Mouse (Mus musculus) kidney, postnatal 0 days (tissue): ENCODE results near the gene Hist1h2aa. TPM values are rescaled to one million over a fixed set of nuclear protein-coding genes. Genes with fewer than 3 reads are reported as not detected.

ENCODE experiments used
- ATAC-seq: fragments of 200-750 bp; cut with Nextera tagmentation; replicated peaks from 2 replicates; pipeline ENCODE4 v1.8.0; 2017; ENCODE audit warnings: low read depth, moderate number of reproducible peaks, moderate TSS enrichment, moderate library complexity; ENCODE audit not compliant: low FRiP score
- DNase-seq: peaks from one replicate; pipeline ENCODE4 v3.0.0-alpha.2; 2016; ENCODE audit warnings: low spot score
- H3K27ac ChIP-seq: fragments of 300-500 bp; sonication (generic); 2 replicates; pipeline ENCODE4 v1.5.1; 2014; ENCODE audit warnings: mild to moderate bottlenecking
- H3K27me3 ChIP-seq: fragments of 300-500 bp; sonication (generic); 2 replicates; pipeline ENCODE4 v1.6.1; 2014; ENCODE audit warnings: low read length, mixed read lengths; ENCODE audit not compliant: insufficient read depth
- H3K36me3 ChIP-seq: fragments of 300-500 bp; sonication (generic); 2 replicates; pipeline ENCODE4 v1.6.1; 2014; ENCODE audit warnings: low read length, mixed read lengths; ENCODE audit not compliant: insufficient read depth
- H3K4me1 ChIP-seq: fragments of 300-500 bp; sonication (generic); replicated peaks from 2 replicates; pipeline ENCODE4 v1.6.1; 2014; ENCODE audit warnings: antibody characterized with exemption, low read length, mixed read lengths; ENCODE audit not compliant: insufficient read depth
- H3K4me2 ChIP-seq: fragments of 300-500 bp; sonication (generic); 2 replicates; pipeline ENCODE4 v1.6.1; 2014; ENCODE audit warnings: mild to moderate bottlenecking, low read length, moderate library complexity, mixed read lengths
- H3K4me3 ChIP-seq: fragments of 300-500 bp; sonication (generic); replicated peaks from 2 replicates; pipeline ENCODE4 v1.5.1; 2014; ENCODE audit warnings: low read depth, low read length
- H3K9ac ChIP-seq: fragments of 300-500 bp; sonication (generic); 2 replicates; pipeline ENCODE4 v1.6.1; 2014; ENCODE audit warnings: low read depth, low read length
- H3K9me3 ChIP-seq: fragments of 300-500 bp; sonication (generic); replicated peaks from 2 replicates; pipeline ENCODE4 v1.6.1; 2016; ENCODE audit warnings: low read length, inconsistent platforms, mixed read lengths
- CTCF ChIP-seq: IDR thresholded peaks from 2 replicates; pipeline ENCODE4 v1.5.1; 2016; ENCODE audit warnings: antibody characterized with exemption, low read depth, mild to moderate bottlenecking, moderate library complexity
- WGBS: fragments of 180-500 bp; shearing (Covaris S2); extraction: QIAGEN DNeasy Blood & Tissue Kit; methylation state at CpG from one replicate; pipeline ENCODE4 v1.1.7; 2014; 5-methylcytosine and 5-hydroxymethylcytosine counted together
- polyA plus RNA-seq: library from polyadenylated mRNA; unstranded; fragments of >200 nt; fragmentation: Nextera tagmentation; extraction: Ambion mirVana; gene quantifications from 2 replicates; pipeline ENCODE4 v1.2.1, GENCODE M21; 2015

Gene Hist1h2aa
- polyA plus RNA-seq = not detected in 2 replicates

DNA sequence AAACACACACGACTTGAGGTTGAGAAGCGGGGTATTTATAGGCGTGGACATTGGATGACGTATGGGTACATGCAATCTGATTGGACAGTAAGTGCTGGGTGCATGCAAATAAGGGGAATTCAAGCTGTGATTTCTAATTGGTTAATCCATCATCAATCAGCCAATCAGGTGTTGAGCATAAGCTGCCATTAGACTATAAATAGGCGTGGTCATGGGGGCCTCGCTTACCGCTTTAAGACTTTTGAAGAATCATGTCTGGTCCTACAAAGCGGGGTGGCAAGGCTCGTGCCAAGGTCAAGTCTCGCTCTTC, at the start of gene Hist1h2aa:
TSS of gene Hist1h2aa (plus strand) at position 252 of the 310 bp plus-strand sequence.
- ATAC-seq (no peak), DNase-seq (no peak)
- Histone ChIP-seq H3K27me3 (no peaks in the 10 kb centered on the region), H3K9ac (no peak within 1 kb of the TSS), H3K27ac (no peak within 1 kb of the TSS), H3K9me3 (no peaks in the 10 kb centered on the region), H3K36me3 (no peaks in the 10 kb centered on the region), H3K4me3 (no peak within 1 kb of the TSS), H3K4me1 (no peaks in the 10 kb centered on the region), H3K4me2 (no peak within 1 kb of the TSS)
- TF ChIP-seq CTCF = no peak
- 93% methylated on average over 10 of the region's 10 CpGs for WGBS

DNA sequence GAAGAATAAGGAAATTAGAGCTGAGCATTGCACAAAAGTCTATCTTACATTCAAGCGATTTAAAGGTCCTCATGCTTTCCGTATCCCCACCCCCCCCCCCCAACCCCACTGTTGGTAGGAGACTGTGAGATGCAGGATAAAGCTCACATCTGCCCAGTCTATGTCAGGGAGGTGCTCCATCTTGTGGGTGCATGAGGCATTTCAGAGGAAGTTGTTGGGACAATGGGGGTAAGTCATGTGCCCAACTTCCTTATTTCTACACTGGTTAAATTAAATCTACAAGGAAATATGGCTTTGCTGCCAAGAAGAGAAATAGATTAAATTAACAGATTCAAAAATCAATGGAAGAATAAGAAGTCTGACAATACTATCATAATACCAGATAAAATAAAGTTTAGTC, 48.7 kb upstream of the Hist1h2aa start:
- ATAC-seq = no peak
- H3K9me3 ChIP-seq = no peaks in the 10 kb centered on the region
- peak; percentile 54 for DNase-seq
- H3K4me2 ChIP-seq = no peak overlapping the region
- H3K4me1 ChIP-seq = no peaks in the 10 kb centered on the region
- H3K27me3 ChIP-seq = no peaks in the 10 kb centered on the region
- H3K4me3 ChIP-seq = no peak overlapping the region
- peak; percentile 63 for TF ChIP-seq CTCF
- no peak overlapping the region for H3K9ac ChIP-seq
- H3K27ac ChIP-seq = no peak overlapping the region
- no peaks in the 10 kb centered on the region for H3K36me3 ChIP-seq
- 39% methylated on average over 2 of the region's 2 CpGs for WGBS

DNA sequence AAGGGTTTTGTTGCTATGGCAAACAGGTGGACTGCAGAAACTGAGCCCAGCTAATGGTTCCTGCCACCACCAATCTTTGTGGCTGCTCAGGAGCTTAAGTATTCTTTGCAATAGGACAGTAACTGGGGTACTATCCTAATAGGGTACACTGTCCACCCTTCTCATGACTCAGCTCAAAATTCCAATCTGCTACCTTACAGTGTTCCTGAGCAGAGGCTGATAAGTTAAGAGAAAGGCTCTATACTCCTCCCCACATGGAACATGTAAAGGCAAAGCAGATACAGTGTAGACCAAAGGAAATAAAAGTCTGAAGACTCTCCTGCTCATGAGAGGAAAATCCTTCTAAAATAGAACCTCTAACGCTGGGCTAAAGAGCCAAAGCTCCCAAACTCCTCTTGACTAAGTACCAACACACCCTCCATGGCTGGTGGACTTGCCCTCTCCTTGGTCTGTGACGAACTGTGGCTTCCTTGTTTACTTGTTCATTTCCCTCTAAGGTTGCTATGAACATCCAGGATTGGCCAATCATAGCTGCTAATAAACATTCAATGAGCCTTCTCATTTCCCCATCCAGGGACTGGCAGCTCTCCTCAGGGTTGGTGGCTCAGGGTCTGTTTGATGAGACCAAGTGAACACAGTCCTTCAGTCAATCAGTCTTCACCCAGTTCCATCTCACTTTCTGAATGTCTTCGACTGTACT, 47.1 kb upstream of the Hist1h2aa start:
- Histone ChIP-seq H3K9me3 (no peaks in the 10 kb centered on the region), H3K36me3 (no peaks in the 10 kb centered on the region), H3K4me2 (no peak overlapping the region), H3K4me1 (no peaks in the 10 kb centered on the region), H3K4me3 (no peak overlapping the region), H3K9ac (no peak overlapping the region), H3K27ac (no peak overlapping the region), H3K27me3 (no peaks in the 10 kb centered on the region)
- WGBS = 81% methylated on average over 3 of the region's 3 CpGs
- no peak for TF ChIP-seq CTCF
- no peak for DNase-seq
- no peak for ATAC-seq

DNA sequence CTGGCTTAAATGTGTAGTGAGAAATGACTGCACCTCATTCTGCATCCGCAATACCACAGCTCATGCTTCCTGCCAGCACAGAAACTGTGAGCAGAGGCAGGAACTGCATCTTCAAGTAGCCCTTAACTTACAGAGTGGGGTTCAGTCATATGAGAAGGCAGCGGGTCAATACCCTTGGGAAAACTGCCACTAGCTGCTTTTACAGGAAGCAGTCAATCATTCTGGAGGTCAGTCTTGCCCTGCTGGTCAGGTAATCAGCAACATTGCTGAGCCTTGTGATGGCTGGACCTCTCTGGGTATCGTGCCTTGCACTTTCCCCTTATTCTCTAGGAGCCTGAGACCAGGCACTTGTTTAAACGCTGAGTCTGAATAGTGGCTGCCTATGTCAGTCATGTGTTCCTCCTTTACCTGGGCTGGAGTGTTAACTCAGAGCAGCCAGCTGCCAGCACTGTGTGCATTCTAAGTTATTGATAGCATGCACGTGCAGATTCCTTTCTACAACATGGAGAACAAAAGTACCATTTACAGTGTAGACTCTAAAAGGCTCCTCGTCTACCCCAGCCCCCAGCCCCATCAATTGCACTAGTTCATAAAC, 45.2 kb upstream of the Hist1h2aa start:
- H3K9ac ChIP-seq = no peak overlapping the region
- no peaks in the 10 kb centered on the region for H3K27me3 ChIP-seq
- no peaks in the 10 kb centered on the region for H3K36me3 ChIP-seq
- H3K27ac ChIP-seq = no peak overlapping the region
- H3K4me1 ChIP-seq = no peaks in the 10 kb centered on the region
- WGBS = 34% methylated on average over 6 of the region's 6 CpGs
- no peak for DNase-seq
- no peak for TF ChIP-seq CTCF
- no peak overlapping the region for H3K4me3 ChIP-seq
- H3K4me2 ChIP-seq = no peak overlapping the region
- peak; percentile 82 for ATAC-seq
- H3K9me3 ChIP-seq = no peaks in the 10 kb centered on the region

DNA sequence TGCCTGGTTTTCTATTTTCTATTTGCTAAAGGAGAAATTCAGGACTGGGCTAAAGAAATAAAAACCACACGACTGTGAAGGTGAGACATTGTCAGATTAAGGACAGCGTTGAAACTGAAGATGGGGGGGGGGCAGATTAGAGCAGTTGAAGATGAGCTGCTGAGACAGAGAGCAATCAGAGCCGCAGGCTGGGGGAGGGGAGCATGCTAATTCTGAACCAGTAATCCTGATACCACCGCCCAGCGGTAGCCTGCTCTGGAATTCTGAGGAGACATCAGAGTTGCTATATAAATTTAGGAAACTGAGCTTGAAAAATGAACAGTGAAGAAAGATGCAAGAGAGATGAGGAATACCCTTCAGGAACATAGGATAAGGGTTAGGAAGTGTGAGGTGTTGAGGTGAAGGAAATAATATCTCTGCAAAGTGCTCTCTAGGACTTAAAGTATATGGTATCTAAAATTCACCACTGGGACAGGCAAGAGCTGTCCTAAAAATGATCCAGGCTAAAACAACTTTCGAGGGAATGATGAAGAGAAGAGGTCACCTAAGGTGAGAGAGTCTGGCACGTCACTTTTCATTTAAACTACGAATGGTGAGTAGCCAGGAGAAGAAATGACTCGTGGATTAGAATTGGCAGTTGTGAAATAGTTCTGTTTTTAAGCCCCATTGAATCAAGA, 41.5 kb upstream of the Hist1h2aa start:
- ATAC-seq = no peak
- Histone ChIP-seq H3K9ac (no peak overlapping the region), H3K4me1 (no peaks in the 10 kb centered on the region), H3K9me3 (no peaks in the 10 kb centered on the region), H3K36me3 (no peaks in the 10 kb centered on the region), H3K4me3 (no peak overlapping the region), H3K27me3 (no peaks in the 10 kb centered on the region), H3K27ac (no peak overlapping the region), H3K4me2 (no peak overlapping the region)
- TF ChIP-seq CTCF = no peak
- no peak for DNase-seq
- 36% methylated on average over 9 of the region's 9 CpGs for WGBS

DNA sequence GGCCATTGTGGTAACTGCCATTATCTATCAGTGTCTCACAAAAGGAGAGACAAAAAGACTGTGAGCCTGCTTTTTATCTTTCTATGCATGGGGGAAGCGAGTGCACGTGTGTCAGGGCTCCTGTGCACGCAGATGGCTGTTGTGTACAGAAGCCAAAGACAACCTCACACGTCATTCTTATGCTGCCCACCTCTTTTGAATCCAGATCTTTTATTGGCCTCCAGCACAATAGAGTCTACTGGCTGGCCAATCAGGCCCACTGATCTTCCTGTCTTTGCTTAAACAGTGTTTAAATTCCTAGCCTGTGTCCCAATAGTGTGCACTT, 41.0 kb upstream of the Hist1h2aa start:
- H3K4me1 ChIP-seq = no peaks in the 10 kb centered on the region

More for the DNA sequence above, 41.0 kb upstream of the Hist1h2aa start:
- Histone ChIP-seq H3K36me3 (no peaks in the 10 kb centered on the region), H3K27ac (no peak overlapping the region), H3K27me3 (no peaks in the 10 kb centered on the region), H3K9me3 (no peaks in the 10 kb centered on the region), H3K4me2 (no peak overlapping the region), H3K9ac (no peak overlapping the region), H3K4me3 (no peak overlapping the region)
- 63% methylated on average over 4 of the region's 4 CpGs for WGBS
- ATAC-seq = no peak
- no peak for TF ChIP-seq CTCF
- no peak for DNase-seq
